Mouse (Mus musculus) layer of hippocampus, postnatal 14 days (tissue): ENCODE measurements around the gene Psmb3. TPM values are rescaled to one million over a fixed set of nuclear protein-coding genes. Genes with fewer than 3 reads are reported as not detected.
"Not testable (repeated sequence)": the region's sequence is repeated elsewhere in the genome, so short reads cannot be mapped to it uniquely, and the experiment has no call there.

Experiments
- DNase-seq, 2 experiments: peaks; one replicate each; pipeline ENCODE4 v3.0.0; 2021 to 2022; ENCODE audit warnings: low spot score in 2 of 2, mixed read lengths in 1 of 2
- total RNA-seq, 2 experiments: library from RNA; stranded (reverse); gene quantifications; 2 replicates each; pipeline ENCODE4 v1.2.3; 2021

The Psmb3 gene
- total RNA-seq, 2 experiments from 2014 or later = 140 to 149 TPM

GRCm38 (mm10) chr11:97714784-97715760 lies 11.9 kb downstream of the Psmb3 start:
- DNase-seq = no peak

GRCm38 (mm10) chr11:97716021-97716420 lies 12.8 kb downstream of the Psmb3 start:
- DNase-seq = no peak

- DNase-seq = no peak
These were observed 14.4 kb downstream of the Psmb3 start for GRCm38 (mm10) chr11:97717369-97718280.

GRCm38 (mm10) chr11:97718281-97718860 lies 15.2 kb downstream of the Psmb3 start:
- DNase-seq = no peak

- DNase-seq = no peak
These were observed 15.8 kb downstream of the Psmb3 start for GRCm38 (mm10) chr11:97719041-97719440.

GRCm38 (mm10) chr11:97721338-97721737 lies 18.1 kb downstream of the Psmb3 start:
- DNase-seq = no peak

GRCm38 (mm10) chr11:97723709-97724108 lies 20.5 kb downstream of the Psmb3 start:
- no peak for DNase-seq

GRCm38 (mm10) chr11:97728311-97728710 lies 25.1 kb downstream of the Psmb3 start:
- no peak for DNase-seq

GRCm38 (mm10) chr11:97728730-97729129 lies 25.5 kb downstream of the Psmb3 start:
- no peak for DNase-seq

- DNase-seq = no peak
These were observed 30.5 kb downstream of the Psmb3 start for GRCm38 (mm10) chr11:97733689-97734088.

- DNase-seq = not testable (repeated sequence)
These were observed 31.6 kb downstream of the Psmb3 start for GRCm38 (mm10) chr11:97734810-97735209.

- DNase-seq = no peak
These were observed 33.4 kb downstream of the Psmb3 start for GRCm38 (mm10) chr11:97736645-97737044.

GRCm38 (mm10) chr11:97737600-97737999 lies 34.4 kb downstream of the Psmb3 start:
- DNase-seq = no peak

GRCm38 (mm10) chr11:97738703-97739102 lies 35.5 kb downstream of the Psmb3 start:
- no peak for DNase-seq

- DNase-seq = no peak
These were observed 36.0 kb downstream of the Psmb3 start for GRCm38 (mm10) chr11:97739155-97739554.

GRCm38 (mm10) chr11:97740190-97740589 lies 37.0 kb downstream of the Psmb3 start:
- DNase-seq = peak; percentile 32 to 51

GRCm38 (mm10) chr11:97742157-97742556 lies 39.0 kb downstream of the Psmb3 start:
- no peak for DNase-seq

GRCm38 (mm10) chr11:97742591-97742990 lies 39.4 kb downstream of the Psmb3 start:
- DNase-seq = no peak

GRCm38 (mm10) chr11:97743423-97743822 lies 40.2 kb downstream of the Psmb3 start:
- DNase-seq = no peak

- no peak for DNase-seq
These were observed 41.0 kb downstream of the Psmb3 start, which contains the start of gene Pip4k2b for GRCm38 (mm10) chr11:97744063-97744717. TSS of gene Pip4k2b (minus strand) at chr11:97744704.
